Mouse (Mus musculus) forebrain, embryonic 11.5 days (tissue): ENCODE results near the gene Nlgn2. TPM values are rescaled to one million over a fixed set of nuclear protein-coding genes. Genes with fewer than 3 reads are reported as not detected.
"Not testable (repeated sequence)": the region's sequence is repeated elsewhere in the genome, so short reads cannot be mapped to it uniquely, and the experiment has no call there.

ENCODE experiments used
- ATAC-seq: fragments of 200-750 bp; cut with Nextera tagmentation; replicated peaks from 2 replicates; pipeline ENCODE4 v1.8.0; 2017; ENCODE audit warnings: moderate TSS enrichment; ENCODE audit not compliant: low FRiP score
- DNase-seq: peaks from one replicate; pipeline ENCODE4 v3.0.0-alpha.2; 2017; ENCODE audit warnings: low spot score
- H3K27ac ChIP-seq: fragments of 300-500 bp; sonication (generic); 2 replicates; pipeline ENCODE4 v1.5.1; 2014; ENCODE audit warnings: low read depth, low read length
- H3K27me3 ChIP-seq: fragments of 300-500 bp; sonication (generic); 2 replicates; pipeline ENCODE4 v1.6.1; 2014; ENCODE audit warnings: mild to moderate bottlenecking, low read length, mixed read lengths; ENCODE audit not compliant: control insufficient read depth, insufficient read depth
- H3K36me3 ChIP-seq: fragments of 300-500 bp; sonication (generic); 2 replicates; pipeline ENCODE4 v1.6.1; 2014; ENCODE audit warnings: mild to moderate bottlenecking, low read length, moderate library complexity, mixed read lengths; ENCODE audit not compliant: control insufficient read depth, insufficient read depth
- H3K4me1 ChIP-seq: fragments of 300-500 bp; sonication (generic); replicated peaks from 2 replicates; pipeline ENCODE4 v1.6.1; 2014; ENCODE audit warnings: low read length, mixed read lengths; ENCODE audit not compliant: control insufficient read depth, insufficient read depth
- H3K4me2 ChIP-seq: fragments of 300-500 bp; sonication (generic); 2 replicates; pipeline ENCODE4 v1.6.1; 2014; ENCODE audit warnings: low read depth, mild to moderate bottlenecking, low read length, moderate library complexity, mixed read lengths; ENCODE audit not compliant: severe bottlenecking
- H3K4me3 ChIP-seq: fragments of 300-500 bp; sonication (generic); 2 replicates; pipeline ENCODE4 v1.5.1; 2014; ENCODE audit warnings: low read depth, low read length
- H3K9ac ChIP-seq: fragments of 300-500 bp; sonication (generic); 2 replicates; pipeline ENCODE4 v1.6.1; 2014; ENCODE audit warnings: low read length
- H3K9me3 ChIP-seq: fragments of 300-500 bp; sonication (generic); 2 replicates; pipeline ENCODE4 v1.6.1; 2016; ENCODE audit warnings: low read length, mixed read lengths; ENCODE audit not compliant: control insufficient read depth
- WGBS: fragments of 180-500 bp; shearing (Covaris S2); extraction: QIAGEN DNeasy Blood & Tissue Kit; methylation state at CpG from one replicate; pipeline ENCODE4 v1.1.7; 2014; 5-methylcytosine and 5-hydroxymethylcytosine counted together
- polyA plus RNA-seq: library from polyadenylated mRNA; unstranded; fragments of >200 nt; fragmentation: Nextera tagmentation; extraction: Ambion mirVana; gene quantifications from 2 replicates; pipeline ENCODE4 v1.2.1, GENCODE M21; 2014

The Nlgn2 gene
- polyA plus RNA-seq, 1 experiment from 2014 or later = 11.1 TPM

DNA sequence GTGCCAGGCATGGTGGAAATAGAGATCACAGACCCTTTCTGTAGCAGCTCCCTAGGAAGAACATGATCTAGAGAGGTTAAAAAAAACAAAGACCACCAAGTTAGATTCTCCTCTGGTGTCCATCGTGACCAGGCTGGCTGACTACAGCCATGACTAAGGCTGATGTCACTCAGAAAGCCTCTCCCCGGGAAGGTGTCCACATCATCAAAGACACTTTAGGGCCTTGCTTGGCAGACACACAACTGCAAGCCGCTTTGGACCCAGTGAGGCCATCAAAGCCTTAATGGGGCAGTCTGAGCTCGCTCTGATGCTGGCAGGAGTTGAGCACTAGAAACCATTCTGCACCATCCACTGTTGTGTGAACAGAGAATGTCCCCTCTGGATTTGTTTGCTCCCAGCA, 34.9 kb upstream of the Nlgn2 start:
- no peak overlapping the region for H3K9ac ChIP-seq
- H3K4me3 ChIP-seq = no peak overlapping the region
- ATAC-seq (no peak), DNase-seq (no peak)
- H3K27ac ChIP-seq = no peak overlapping the region
- H3K4me1 ChIP-seq = peaks cover 3% of the 10 kb centered on the region; the same call in 1 of the 2 replicates
- H3K4me2 ChIP-seq = no peak overlapping the region
- WGBS = 89% methylated on average over 4 of the region's 4 CpGs
- H3K36me3 ChIP-seq = no peaks in the 10 kb centered on the region
- H3K9me3 ChIP-seq = no peaks in the 10 kb centered on the region
- no peaks in the 10 kb centered on the region for H3K27me3 ChIP-seq

DNA sequence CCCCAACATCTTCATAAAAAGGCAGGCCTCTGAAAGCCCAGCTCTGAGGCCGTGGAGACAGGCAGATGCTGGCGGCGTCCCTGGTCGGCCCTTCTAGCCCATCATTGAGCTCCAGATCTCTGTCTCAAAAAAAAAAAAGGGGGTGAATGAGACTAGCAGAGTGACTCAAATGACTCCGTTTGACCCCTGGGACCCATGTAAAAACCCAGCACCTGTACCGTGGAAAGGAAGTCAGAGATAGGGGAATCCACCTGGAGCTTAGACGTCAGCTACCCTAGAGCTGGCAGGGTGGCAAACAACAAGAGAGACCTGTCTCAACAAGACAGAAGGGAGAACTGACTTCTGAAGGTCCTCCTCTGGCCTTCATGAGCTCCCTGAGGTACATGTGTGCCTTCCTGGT, 34.2 kb upstream of the Nlgn2 start:
- H3K27ac ChIP-seq = no peak overlapping the region
- ATAC-seq (no peak), DNase-seq (no peak)
- no peaks in the 10 kb centered on the region for H3K27me3 ChIP-seq
- no peak overlapping the region for H3K4me3 ChIP-seq
- H3K9me3 ChIP-seq = no peaks in the 10 kb centered on the region
- no peak overlapping the region for H3K9ac ChIP-seq
- WGBS = 90% methylated on average over 7 of the region's 7 CpGs
- H3K36me3 ChIP-seq = no peaks in the 10 kb centered on the region
- no peaks in the 10 kb centered on the region for H3K4me1 ChIP-seq
- no peak overlapping the region for H3K4me2 ChIP-seq

DNA sequence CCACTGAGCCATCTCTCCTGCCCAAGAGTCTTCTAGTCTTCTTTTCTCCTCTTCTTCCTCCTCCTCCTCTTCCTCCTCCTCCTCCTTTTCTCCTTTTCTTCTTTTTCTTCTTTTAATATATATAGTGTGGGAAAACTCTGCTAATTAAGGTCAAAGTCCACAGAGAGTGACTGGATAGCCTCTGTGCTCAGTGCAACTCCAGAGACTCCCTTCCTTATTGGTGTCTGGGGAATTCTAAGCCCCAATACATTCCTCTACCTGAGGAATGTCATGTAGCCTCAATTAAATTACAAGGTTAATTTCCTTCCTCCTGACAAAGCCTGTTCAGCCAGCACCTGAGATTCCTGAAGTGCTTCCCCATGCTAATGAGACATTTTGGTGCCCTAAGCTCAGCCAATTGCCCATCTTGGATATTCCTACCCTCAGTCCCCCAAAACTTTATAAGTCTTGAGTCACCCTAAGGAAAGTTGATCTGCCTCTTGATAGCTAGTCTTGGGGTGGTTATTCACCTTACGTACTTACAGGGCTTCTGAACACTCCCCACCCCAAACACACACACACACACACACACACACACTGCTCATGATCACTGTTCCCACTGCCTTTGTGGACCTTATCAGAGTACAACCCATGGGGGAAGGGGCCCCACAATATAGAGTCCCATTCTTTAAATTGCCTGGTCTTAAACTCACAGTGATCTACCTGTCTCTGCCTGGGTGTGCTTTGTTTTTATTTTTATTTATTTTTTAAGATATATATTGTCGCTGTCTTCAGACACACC, 32.9 kb upstream of the Nlgn2 start:
- DNase-seq (no peak), ATAC-seq (no peak)
- no peak overlapping the region for H3K27ac ChIP-seq
- no peak overlapping the region for H3K4me2 ChIP-seq
- H3K4me3 ChIP-seq = no peak overlapping the region
- H3K4me1 ChIP-seq = no peaks in the 10 kb centered on the region
- H3K27me3 ChIP-seq = no peaks in the 10 kb centered on the region
- no peak overlapping the region for H3K9ac ChIP-seq
- WGBS = 90% methylated on average over 2 of the region's 2 CpGs
- H3K9me3 ChIP-seq = no peaks in the 10 kb centered on the region
- H3K36me3 ChIP-seq = no peaks in the 10 kb centered on the region

DNA sequence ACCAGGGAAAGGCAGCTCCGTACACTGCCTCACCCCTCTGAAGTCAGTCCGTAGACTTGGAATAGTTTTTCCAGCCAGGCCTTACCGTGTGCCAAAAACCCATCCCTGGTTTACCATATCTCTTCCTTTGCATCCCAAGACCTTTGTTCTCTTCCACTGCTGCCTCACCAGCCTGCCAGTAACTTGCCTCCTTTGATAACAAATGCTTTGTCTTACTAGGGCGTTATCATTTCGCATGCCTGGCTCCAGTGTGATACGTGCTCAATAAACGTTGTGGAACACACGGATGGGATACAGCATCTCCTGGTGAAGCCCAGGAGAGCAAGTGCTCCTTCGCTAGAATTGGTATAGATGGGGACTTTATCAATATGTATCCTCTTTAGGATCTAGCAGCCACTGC, 29.8 kb upstream of the Nlgn2 start:
- ATAC-seq (no peak), DNase-seq (no peak)
- WGBS = 76% methylated on average over 9 of the region's 9 CpGs
- Histone ChIP-seq H3K9me3 (no peaks in the 10 kb centered on the region), H3K4me2 (no peak overlapping the region), H3K9ac (no peak overlapping the region), H3K27me3 (no peaks in the 10 kb centered on the region), H3K4me1 (no peaks in the 10 kb centered on the region), H3K27ac (no peak overlapping the region), H3K36me3 (no peaks in the 10 kb centered on the region), H3K4me3 (no peak overlapping the region)

DNA sequence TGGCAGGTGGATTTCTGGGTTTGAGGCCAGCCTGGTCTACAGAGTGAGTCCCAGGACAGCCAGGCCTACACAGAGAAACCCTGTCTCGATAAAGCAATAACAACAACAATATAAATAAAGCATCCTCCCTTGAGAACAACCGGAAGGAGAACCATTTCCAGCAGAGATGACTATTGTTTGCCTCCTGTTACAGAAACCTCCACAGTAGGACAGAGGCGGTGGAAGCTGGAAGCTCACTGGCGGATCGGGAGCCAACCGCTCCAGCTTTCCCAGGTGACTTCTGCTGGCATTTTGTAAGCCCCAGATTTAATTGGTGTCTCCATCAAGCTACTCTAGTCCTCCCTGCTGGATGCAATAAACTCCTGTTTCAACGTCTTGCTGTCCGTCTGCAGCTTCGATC, 28.0 kb upstream of the Nlgn2 start:
- WGBS = 88% methylated on average over 9 of the region's 9 CpGs
- H3K9ac ChIP-seq = no peak overlapping the region
- no peak overlapping the region for H3K4me2 ChIP-seq
- no peaks in the 10 kb centered on the region for H3K9me3 ChIP-seq
- H3K36me3 ChIP-seq = no peaks in the 10 kb centered on the region
- no peak overlapping the region for H3K4me3 ChIP-seq
- DNase-seq (no peak), ATAC-seq (no peak)
- no peaks in the 10 kb centered on the region for H3K4me1 ChIP-seq
- H3K27ac ChIP-seq = no peak overlapping the region
- H3K27me3 ChIP-seq = no peaks in the 10 kb centered on the region

DNA sequence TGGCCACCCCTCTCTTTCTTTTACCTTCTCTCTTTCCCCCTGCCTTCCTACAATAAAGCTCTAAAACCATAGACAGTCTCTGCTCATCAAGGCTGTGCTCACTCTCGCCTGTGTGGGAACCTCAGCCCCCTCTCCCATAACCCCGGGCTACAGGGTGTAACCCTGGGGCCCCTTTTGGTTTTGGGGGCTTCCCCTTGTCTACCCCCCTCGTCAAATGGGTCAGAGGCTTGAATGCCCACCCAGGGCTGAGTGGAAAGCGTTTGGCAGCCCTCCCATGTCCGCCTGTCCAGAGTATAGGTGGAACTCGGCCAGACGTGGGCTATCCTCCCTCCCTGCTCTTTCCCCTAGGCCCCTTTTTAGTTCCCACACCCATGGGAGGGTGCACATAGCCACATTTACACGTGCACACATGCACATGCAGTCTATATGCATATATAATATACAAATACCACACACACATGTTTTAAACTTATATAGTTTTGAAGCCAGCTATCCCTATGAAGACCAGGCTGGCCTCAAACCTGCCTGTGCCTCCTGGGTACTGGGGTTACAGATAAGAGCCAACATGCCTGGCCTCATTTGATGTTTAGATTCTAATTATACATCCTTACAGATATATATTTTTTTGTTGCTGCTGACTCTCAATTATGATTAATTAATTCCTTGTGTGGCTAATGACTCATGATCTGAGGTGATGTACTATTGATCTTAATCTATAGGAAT, 26.7 kb upstream of the Nlgn2 start:
- Histone ChIP-seq H3K27me3 (no peaks in the 10 kb centered on the region; the same call in 1 of the 2 replicates), H3K27ac (no peak overlapping the region), H3K4me3 (no peak overlapping the region), H3K4me1 (no peaks in the 10 kb centered on the region), H3K9me3 (no peaks in the 10 kb centered on the region), H3K4me2 (no peak overlapping the region), H3K9ac (no peak overlapping the region), H3K36me3 (no peaks in the 10 kb centered on the region)
- ATAC-seq (no peak), DNase-seq (no peak)
- WGBS = 66% methylated on average over 8 of the region's 8 CpGs

DNA sequence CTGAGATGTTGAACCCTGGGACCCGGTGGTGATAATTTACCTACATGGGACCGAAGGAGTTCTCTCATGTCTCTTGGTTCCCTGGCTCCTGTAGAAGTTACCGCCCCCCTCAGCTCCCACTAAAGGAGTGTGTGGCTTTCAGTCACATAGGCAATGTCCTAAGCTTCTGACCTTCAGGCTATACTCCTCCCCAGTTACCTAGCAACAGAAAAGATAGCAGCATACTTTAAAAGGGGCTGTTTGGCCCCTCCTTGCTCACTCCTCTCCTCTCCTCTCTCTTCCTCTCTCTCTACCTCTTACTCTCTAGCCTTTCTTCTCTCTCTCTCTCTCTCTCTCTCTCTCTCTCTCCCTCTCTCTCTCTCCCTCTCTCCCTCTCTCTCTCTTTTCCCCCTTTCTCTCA, 26.1 kb upstream of the Nlgn2 start:
- not testable (repeated sequence) for H3K9ac ChIP-seq, DNase-seq, H3K27ac ChIP-seq, ATAC-seq, H3K4me3 ChIP-seq, H3K36me3 ChIP-seq, H3K4me1 ChIP-seq, H3K9me3 ChIP-seq, H3K4me2 ChIP-seq, H3K27me3 ChIP-seq
- 77% methylated on average over 3 of the region's 3 CpGs for WGBS

DNA sequence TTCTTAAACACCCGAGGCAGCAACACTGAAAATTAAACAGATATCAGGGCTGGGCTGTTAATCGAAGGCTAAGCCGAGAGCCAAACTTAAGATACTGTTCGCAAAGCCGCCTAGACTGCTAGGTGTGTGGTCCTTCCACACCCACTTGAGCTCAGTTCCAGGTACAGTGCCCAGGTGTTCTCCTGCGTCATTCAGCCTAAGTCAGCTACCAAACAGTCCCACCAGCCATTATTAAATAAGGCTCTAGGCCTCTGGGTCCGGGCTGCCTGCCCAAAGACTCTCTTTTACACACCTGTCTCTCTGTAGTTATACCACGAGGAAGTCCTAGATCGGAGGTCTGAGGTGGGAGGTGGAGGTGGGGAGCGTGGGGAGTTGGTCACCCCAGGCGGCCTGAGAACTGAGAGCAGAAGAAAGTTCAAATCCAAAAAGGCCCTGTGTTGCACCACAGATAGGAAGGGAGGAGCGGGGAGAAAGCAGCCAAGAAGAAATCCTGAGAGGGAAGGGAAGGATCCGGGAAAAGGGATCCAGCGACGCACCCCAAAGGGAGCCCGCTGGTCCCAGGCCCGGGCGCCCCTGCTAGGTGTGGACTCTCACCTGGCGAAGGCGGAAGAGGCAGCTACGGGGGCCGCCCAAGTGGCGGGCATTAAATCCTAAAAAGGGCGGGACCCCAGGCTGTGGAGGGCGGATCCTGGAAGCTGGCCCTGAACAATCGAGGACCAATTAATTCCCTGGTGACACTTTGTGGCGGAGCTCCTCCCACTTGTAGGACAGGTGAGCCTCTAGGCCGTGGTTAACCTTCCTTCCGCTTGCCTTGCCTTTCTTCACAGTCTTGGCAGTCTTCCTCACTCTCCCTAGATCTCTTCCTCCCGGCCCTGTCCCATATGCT, 20.8 kb upstream of the Nlgn2 start, which contains the start of gene Tnk1:
Gene Tnk1, minus strand, starts transcription at position 618 of the 886 bp plus-strand sequence.
- Histone ChIP-seq H3K4me1 (no peaks in the 10 kb centered on the region), H3K4me2 (no peak within 1 kb of the TSS), H3K36me3 (no peaks in the 10 kb centered on the region), H3K9ac (no peak within 1 kb of the TSS), H3K4me3 (no peak within 1 kb of the TSS), H3K9me3 (no peaks in the 10 kb centered on the region), H3K27me3 (peaks cover 9% of the 10 kb centered on the region; the same call in 1 of the 2 replicates), H3K27ac (no peak within 1 kb of the TSS)
- 19% methylated on average over 30 of the region's 30 CpGs for WGBS
- no peak for DNase-seq
- no peak for ATAC-seq
